Mouse (Mus musculus) heart, postnatal 25 days (tissue): ENCODE measurements around the gene Exoc6. TPM values are rescaled to one million over a fixed set of nuclear protein-coding genes. Genes with fewer than 3 reads are reported as not detected.
"Not testable (repeated sequence)": the region's sequence is repeated elsewhere in the genome, so short reads cannot be mapped to it uniquely, and the experiment has no call there.

Experiments used
- DNase-seq: peaks from one replicate; pipeline ENCODE4 v3.0.0; 2022; ENCODE audit warnings: low spot score
- intact Hi-C: fragments of 180-260 bp; cut with DNase I; formaldehyde crosslinking; loops from one replicate; pipeline ENCODE4 v1.15.1; 2025
- total RNA-seq, 2 experiments: library from RNA; stranded (reverse); gene quantifications; 2 replicates each; pipeline ENCODE4 v1.2.3; 2021

Gene Exoc6
- 10 to 100 TPM; 29.2 TPM for total RNA-seq

DNA sequence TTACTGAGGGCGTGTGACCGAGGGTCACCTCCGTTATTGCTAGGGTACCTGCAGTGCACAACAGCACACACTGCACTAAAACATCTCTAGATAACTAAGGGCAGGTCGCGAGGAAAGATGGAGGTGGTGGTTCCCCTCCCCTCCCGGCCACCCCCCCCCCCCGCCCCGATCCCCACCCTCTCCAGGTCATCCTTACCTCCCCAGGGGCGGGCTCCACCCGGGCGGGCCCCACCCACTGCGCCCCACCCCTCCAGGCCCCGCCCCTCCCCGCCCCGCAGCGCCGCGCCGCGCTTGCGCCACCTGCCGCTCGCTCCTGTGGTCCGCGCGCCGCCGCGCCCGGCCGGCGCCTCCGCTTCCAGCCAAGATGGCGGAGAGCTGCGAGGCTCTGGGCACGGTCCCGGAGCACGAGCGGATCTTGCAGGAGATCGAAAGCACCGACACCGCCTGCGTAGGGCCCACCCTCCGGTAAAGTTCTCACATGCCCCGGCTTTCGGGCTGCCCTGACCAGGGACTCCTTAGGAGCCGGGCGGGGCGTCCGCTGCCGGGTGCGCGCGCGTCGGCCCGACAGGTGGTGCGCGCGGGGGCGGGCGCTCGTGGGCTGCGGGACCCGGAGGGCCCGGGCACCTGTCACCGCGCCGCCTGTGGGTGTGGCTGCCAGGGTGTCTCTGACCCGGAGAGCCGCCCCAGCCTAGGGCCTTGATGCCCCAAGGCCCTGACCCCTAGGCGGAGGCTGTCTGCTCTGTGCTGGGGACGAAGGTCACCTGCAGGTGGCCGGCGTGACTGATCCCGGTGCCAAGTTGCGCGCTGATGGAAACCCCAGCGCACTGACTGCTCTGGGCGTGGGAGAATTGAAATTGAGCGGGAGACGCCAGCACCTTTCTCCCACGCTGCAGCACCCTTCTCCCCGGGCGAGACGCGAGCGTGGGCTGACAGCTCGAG, at the start of gene Exoc6:
Gene Exoc6, plus strand, starts transcription at position 318 of the 939 bp plus-strand sequence.
- peak; percentile 58 for DNase-seq
- intact Hi-C loops = no loop called here

DNA sequence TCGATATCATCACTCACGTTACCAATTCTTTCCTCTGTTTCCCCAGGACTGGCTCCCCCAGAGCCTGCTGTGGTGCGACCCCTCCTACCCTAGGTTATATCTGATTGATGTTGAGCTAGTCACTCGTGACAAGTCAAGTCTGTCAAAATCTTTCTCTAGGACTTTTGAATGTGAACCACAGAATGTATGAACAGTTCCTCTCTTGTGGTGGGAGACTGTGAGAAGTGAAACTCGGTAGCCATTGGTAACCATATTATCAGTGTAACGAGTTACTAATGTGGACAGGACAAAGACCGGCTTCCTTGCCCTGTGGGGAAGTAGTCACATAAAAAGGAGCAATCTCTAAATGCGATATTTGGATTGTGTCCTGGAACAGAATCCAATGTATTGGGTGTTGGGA, 47.2 kb upstream of the Exoc6 start:
- intact Hi-C loops = no loop called here
- no peak for DNase-seq

GRCm38 (mm10) chr19:37506066-37506465, 44.2 kb upstream of the Exoc6 start:
- DNase-seq = no peak
- intact Hi-C loops = loop anchor here (5.0 kb wide), 1 partner anchor 69 kb away; no protein-coding TSS in a partner anchor

DNA sequence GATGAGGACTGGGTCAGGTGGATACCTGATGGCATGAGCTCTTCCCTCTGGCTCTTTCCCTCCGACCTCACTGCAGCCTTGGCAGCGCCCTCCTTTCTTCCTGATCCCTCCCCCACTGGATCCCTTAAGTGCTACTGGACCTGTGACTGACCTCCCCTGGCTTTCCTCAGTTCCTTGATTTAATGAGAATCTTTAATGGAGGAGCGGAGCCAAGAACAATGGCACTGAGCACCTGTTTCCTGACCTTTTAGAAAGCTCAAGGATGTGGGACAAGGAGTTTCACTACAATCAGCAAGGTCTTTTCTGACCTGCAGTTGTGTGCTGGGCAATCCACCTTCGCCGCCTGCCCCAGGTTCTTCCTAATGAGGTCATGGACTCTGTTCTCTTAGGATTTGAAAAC, 43.6 kb upstream of the Exoc6 start:
- DNase-seq = no peak
- intact Hi-C loops = loop anchor here (5.0 kb wide), 1 partner anchor 69 kb away; no protein-coding TSS in a partner anchor

DNA sequence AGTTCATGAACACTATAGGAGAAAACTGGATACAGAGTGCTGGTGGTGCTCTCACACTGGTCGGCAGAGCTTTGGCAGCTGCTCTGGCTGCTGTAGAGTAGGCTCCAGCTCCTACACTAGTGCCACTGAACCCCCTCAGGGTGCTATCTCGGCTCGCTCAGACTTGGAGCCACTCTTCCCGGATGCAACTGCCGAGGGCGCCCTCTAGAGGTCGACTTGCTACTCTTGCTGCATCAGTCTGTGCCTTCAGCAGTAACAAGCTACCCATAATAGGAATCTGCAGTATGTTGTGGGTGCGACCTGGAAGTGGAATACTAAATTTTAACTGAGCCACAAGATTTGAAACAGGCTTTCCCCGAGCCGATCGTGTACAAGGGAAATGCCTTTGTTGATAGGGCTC, 40.5 kb upstream of the Exoc6 start:
- DNase-seq = peak; percentile 29
- intact Hi-C loops = loop anchor here (1.0 to 5.0 kb wide), 2 partner anchors 72 to 91 kb away; no protein-coding TSS in a partner anchor

- DNase-seq = no peak
- intact Hi-C loops = no loop called here
Observed at GRCm38 (mm10) chr19:37514811-37515292, 35.4 kb upstream of the Exoc6 start.

DNA sequence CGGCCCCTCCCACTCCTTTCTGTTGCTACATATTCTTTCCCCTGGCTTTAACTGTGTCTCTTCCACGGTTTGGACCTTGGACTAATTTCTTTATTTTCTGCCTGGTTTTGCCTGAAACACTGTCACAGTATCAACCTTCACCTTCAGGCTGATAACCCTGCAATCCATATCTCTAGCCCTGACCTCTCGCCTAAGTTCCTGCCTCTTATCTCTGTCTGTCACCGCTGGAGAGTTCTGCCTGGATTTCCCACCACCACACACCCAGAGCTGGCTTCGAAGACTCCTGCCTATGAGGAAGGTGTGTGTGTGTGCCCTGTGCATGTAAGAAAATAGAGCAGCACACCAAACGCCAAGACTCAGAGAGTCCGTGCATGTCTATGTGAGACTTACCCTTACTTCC, 32.8 kb upstream of the Exoc6 start:
- intact Hi-C loops = no loop called here
- no peak for DNase-seq

DNA sequence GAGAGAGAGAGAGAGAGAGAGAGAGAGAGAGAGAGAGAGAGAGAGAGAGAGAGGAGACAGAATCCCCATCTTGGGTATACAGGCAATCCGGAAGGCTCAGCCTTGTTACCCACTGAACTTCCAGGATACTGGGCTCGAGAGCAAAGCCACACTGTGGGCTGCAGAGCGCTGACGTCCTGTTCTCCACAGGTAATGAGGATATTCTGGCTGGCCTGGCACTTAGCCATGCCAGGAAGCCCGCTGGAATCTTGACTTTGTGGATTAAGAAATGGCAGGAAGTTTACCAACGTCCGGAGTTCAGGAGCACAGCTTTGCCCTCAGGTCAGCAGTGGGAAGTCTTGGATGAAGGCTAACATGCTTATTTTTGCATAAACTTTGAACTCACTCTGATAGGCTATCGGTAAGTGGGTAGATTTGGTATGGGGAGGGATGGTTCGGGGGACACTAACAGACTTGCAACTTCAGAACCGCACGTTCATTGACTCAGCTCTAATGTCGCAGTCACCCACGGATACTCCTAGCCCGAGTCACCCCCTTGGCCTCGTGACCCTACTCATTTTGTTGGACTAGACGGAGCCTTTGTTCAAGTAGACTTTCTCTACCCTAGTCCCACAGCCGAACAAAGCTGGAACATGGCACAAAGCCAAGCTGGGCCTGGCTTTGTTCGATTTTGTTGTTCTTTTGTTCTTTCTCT, 29.3 kb upstream of the Exoc6 start:
- no peak for DNase-seq
- intact Hi-C loops = no loop called here

DNA sequence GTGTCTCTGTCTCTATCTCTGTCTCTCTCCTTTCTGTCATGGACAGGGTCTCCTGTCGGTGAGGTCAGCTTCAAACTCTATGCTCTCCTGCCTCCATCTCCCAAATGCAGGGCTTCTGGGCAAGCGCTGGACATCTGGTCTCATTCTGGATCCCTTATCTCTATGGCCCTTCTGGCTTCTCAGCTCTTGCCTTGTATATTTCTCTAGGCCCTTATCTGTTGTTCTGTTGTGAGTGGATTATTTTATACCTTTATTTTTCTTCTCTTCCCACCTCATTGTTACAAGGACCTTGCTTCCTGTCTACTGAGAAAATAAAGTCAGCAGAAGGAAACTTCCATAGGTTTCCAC, 28.8 kb upstream of the Exoc6 start:
- no peak for DNase-seq
- intact Hi-C loops = no loop called here

DNA sequence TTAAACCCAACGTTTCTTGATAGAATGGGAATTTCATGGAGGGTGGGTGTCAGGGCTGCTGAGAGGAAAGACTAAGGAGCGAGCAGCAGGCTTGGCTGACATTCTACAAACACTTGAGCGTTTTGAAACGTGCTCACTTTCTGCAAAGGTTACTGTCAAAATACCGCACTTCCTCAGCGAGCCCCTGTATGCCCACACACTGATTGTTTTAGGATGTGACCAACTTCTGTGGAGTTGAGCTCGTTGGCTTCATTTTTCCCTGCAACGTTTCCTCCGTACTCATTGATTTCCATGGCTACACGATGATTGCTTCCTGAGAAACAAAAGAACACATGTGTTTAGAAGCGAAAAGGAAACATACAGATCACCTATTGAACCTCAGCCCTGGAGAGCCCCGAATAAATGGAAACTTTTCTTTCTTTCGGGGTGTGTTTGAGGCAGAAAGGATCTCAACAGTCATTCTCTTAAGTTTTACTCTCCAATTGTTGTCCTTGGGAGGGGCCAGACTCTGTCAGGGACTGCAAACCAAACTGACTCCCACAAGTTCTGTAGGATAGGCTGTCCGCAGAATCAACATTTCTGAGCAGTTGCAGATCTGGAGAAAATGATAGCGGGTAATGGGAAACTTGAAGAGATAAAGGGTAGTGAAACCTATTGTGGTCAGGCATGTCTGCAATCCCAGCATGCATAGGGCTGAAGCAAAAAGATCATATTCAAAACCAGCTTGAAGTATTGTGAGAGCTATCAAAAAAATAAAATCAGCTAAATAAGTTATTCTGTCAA, 26.7 kb upstream of the Exoc6 start:
- no peak for DNase-seq
- intact Hi-C loops = no loop called here

DNA sequence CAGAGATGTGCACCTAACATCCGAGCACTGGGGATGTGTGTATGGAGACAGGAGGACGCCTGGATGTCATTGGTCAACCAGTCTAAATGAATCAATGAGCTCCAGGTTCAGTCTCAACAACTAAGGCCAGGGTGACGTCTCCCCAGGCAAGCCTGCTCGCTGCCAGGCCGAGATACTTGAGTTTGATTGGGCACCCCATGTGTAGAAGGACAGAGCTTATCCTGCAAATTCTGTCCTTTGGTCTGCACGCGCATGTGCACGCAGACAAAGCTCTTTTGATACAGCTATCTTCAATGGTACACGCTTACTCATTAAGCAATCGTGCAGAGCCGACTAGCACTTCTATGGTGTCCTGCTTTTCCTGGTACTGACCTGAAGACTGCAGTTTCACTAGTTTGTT, 24.3 kb upstream of the Exoc6 start:
- intact Hi-C loops = no loop called here
- DNase-seq = no peak

- DNase-seq = no peak
- intact Hi-C loops = no loop called here
Observed at GRCm38 (mm10) chr19:37526768-37527167, 23.4 kb upstream of the Exoc6 start.

DNA sequence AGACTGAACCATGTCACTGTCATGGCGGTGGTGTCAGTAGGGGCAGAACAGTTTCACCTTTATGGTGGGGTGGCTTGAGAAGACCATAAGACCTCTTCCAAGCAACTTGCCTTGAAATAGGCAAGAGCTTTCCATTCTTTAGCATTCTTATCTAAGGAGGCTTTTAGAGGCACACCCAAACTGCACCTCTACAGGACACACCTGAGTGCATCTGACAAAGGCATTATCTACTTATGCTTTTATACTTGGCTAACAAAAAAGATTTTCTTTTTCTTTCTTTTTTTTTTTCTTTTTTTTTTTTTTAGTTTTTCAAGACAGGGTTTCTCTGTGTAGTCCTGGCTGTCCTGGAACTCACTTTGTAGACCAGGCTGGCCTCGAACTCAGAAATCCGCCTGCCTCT, 22.5 kb upstream of the Exoc6 start:
- intact Hi-C loops, DNase-seq: not testable (repeated sequence)

GRCm38 (mm10) chr19:37528581-37528980, 21.6 kb upstream of the Exoc6 start:
- intact Hi-C loops = no loop called here
- DNase-seq = no peak

DNA sequence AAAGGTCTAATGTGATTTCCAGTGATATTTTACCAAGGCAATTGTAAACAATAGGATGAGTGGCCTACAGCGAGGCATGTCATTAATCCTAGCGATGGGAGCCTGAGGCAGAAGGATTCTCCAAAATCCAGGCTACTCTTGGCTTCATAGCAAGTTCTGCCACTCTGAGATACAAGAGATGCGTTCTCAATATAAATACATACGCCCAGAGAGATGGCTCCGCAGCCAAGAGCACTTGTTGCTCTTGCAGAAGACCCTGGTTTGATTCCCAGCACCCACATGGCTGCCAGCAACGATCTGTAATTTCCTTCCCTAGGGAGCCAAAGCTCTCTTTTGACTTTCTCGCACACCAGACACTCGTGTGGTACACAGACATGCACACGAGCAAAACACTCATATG, 20.9 kb upstream of the Exoc6 start:
- intact Hi-C loops = no loop called here
- DNase-seq = no peak

- intact Hi-C loops = loop anchor here (1.0 kb wide), 1 partner anchor 33 kb away; no protein-coding TSS in a partner anchor
- no peak for DNase-seq
Observed at GRCm38 (mm10) chr19:37529975-37530515, 20.2 kb upstream of the Exoc6 start.

- intact Hi-C loops = loop anchor here (1.0 kb wide), 1 partner anchor 33 kb away; no protein-coding TSS in a partner anchor
- DNase-seq = no peak
Observed at GRCm38 (mm10) chr19:37530601-37531000, 19.6 kb upstream of the Exoc6 start.

GRCm38 (mm10) chr19:37531200-37531845, 18.9 kb upstream of the Exoc6 start:
- DNase-seq = no peak
- intact Hi-C loops = no loop called here

DNA sequence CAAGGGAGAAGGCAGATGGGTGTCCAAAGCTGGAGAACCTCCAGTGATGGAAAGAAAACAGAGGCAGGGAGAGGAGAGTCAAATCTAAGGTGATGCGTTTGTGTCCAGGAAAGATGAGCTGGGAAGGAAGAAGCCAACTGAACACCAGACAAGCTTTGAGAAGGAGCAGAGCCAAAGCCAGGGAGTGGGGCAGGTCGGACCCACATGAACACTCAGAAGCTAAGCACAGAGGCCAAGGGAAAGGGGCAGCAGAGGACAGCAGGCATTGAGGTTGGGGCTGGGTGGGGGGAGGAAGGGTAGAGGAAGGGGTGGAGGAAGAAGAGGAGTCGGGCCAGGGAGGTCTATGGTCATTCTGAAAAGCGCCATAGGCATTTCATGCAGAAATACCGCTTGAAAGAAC, 17.0 kb upstream of the Exoc6 start:
- no peak for DNase-seq
- intact Hi-C loops = no loop called here
